Mouse (Mus musculus) telencephalon, adult 2 months (tissue): Measurements from ENCODE around the gene Hbb-bh1.
"Not testable (repeated sequence)": the region's sequence is repeated elsewhere in the genome, so short reads cannot be mapped to it uniquely, and the experiment has no call there.

Experiments
- DNase-seq: peaks from one replicate; pipeline ENCODE4 v3.0.0-alpha.2; 2011; ENCODE audit warnings: low read depth, low spot score

Gene Hbb-bh1

DNA sequence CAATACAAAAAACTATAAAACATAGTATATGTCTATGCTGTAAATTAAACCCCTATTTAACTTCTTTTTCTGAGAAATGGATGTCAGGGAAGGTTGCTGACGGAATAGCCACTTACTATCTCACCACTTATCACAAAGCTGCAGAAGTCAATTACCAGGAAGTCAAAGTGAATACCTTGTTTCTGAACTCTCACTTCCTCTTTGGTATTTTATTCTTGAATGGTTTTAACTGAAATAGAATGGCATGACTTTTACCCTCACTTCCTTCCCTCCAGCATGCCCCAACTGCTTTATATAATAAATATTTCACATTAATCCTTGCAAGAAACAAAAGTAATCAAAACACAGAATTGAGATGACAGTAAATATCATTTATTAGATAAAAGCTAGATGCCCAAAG is 30.8 kb downstream of the Hbb-bh1 start:
- no peak for DNase-seq

GRCm38 (mm10) chr7:103811223-103811845 is 31.6 kb downstream of the Hbb-bh1 start:
- DNase-seq: no peak

- DNase-seq: no peak
Measured at GRCm38 (mm10) chr7:103810746-103811145, 32.2 kb downstream of the Hbb-bh1 start.

DNA sequence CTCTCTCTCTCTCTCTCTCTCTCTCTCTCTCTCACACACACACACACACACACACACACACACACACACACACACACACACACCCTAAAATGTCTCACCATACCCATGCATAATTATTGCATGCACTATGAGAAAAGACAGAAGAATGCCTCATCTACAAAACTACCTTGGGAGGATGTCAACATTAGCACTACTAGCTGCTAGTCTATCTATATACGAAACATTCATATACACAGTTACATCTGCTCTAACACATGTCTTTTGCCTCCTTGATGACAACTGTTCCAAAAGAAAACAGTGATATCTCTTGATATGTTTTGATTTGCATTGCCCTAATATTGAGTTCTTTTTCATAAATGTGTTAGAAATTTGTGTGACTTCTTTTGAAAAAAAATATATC is 32.7 kb downstream of the Hbb-bh1 start:
- DNase-seq: no peak

GRCm38 (mm10) chr7:103809801-103810155 is 33.2 kb downstream of the Hbb-bh1 start:
- DNase-seq: no peak

GRCm38 (mm10) chr7:103808971-103809800 is 33.8 kb downstream of the Hbb-bh1 start:
- DNase-seq: no peak

DNA sequence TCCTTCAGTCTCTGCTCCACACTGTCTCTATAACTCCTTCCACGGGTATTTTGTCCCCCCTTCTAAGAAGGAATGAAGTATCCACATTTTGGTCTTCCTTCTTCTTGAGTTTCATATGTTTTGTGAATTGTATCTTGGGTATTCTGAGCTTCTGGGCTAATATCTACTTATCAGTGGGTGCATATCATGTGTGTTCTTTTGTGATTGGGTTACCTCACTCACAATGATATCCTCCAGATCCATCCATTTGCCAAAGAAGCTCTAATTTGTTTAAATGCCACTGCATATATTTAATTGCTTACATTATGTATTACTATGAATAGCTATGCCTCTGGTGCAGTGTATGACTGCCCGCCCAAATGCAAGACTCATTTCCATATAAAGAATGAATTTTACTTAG is 34.8 kb downstream of the Hbb-bh1 start:
- DNase-seq: not testable (repeated sequence)

DNA sequence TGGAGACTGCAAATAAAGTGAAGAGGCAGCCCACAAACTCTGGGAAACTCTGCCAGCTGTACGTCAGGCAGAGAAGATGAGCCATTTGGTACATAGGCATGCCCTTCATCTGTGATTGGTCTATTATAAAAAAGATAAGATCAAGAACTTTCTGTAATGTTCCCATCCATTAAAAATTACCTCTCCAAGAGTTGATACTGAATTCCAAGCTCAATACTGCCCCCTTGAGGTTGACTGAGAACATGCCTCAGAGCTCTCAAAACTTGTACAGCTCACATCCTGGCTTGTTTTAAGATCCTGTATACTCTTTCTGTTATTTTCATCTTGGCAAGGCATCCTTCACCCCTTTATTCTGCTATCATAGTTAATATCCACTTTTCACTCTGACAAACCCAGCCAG is 36.1 kb downstream of the Hbb-bh1 start:
- DNase-seq: no peak

- no peak for DNase-seq
Measured at GRCm38 (mm10) chr7:103792669-103793388, 50.1 kb downstream of the Hbb-bh1 start.

DNA sequence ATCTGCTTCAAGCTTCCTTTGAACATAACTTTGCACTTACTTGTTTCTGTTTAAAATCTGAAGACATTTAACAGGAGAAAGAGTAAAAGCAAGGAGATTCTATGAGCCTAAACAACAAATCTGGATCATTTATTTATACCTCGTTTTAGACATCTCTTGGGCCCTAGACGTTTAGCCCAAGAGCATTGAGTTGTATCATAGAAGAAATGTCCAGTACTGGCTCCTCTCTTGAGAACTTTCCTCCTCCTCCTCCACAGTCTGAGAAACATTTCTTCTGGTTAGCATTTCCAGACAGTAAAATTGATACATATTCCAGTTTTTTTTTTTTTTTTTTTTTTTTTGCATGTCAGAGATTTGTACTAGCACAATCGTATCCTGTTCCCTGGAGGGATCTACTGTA is 51.2 kb downstream of the Hbb-bh1 start, which contains the start of gene Olfr67:
Gene Olfr67, minus strand, starts transcription at position 101 of the 400 bp plus-strand sequence.
- no peak for DNase-seq
